Mouse (Mus musculus) lung, adult 2 months (tissue): ENCODE results near the gene Entpd8.

Source experiments
- CTCF ChIP-seq: fragments of 200-500 bp; IDR thresholded peaks from 2 replicates; pipeline ENCODE4 v1.5.1; 2011; ENCODE audit warnings: mild to moderate bottlenecking, low read length, control low read depth; ENCODE audit not compliant: insufficient read depth
- POLR2A ChIP-seq: fragments of 200-500 bp; IDR thresholded peaks from 2 replicates; pipeline ENCODE4 v1.6.1; 2011; ENCODE audit warnings: low read depth, mild to moderate bottlenecking, control low read depth, low read length, borderline replicate concordance; ENCODE audit errors: extremely low read depth

- TF ChIP-seq CTCF, result no peak
- no peak for TF ChIP-seq POLR2A
These were observed 48.0 kb downstream of the Entpd8 start for GRCm38 (mm10) chr2:25128072-25128471.
